Mouse (Mus musculus): ENCODE measurements at regions not wholly inside any gene's neighbourhood (a gene's known extent, or its start where the extent isn't known, plus 50 kb on each side); places are given as distances from the start of the nearest gene placed in this dataset.

- no peak overlapping the region for H3K9ac ChIP-seq (ENCODE audit: low read length)
These were observed 114.1 kb upstream of the Tbl1xr1 start for GRCm38 (mm10) chr3:21962360-21962782.

GRCm38 (mm10) chr3:21962921-21963732 is 113.3 kb upstream of the Tbl1xr1 start:
- H3K9me3 ChIP-seq (ENCODE audit: control insufficient read depth, low read length), result no peaks in the 10 kb centered on the region
- ATAC-seq (ENCODE audit: low FRiP score, low TSS enrichment), result no peak
- no peak overlapping the region for H3K9ac ChIP-seq (ENCODE audit: low read length)
- H3K4me1 ChIP-seq (replicated peaks; ENCODE audit: control insufficient read depth, insufficient read depth), result peaks cover 11% of the 10 kb centered on the region; the same call in 1 of the 2 replicates
- no peaks in the 10 kb centered on the region for H3K36me3 ChIP-seq (ENCODE audit: control insufficient read depth, insufficient read depth, low read length)
- no peak for DNase-seq (ENCODE audit: low spot score)
- WGBS, result 29% methylated on average over 7 of the region's 7 CpGs
- no peak overlapping the region for H3K4me2 ChIP-seq (replicated peaks; ENCODE audit: low read depth)
- TF ChIP-seq EP300 (optimal IDR thresholded peaks at IDR 0.05) (no peak), CTCF (IDR thresholded peaks at IDR 0.05; ENCODE audit: low read depth) (no peak)
- H3K27me3 ChIP-seq (ENCODE audit: control insufficient read depth, insufficient read depth, low read length), result no peaks in the 10 kb centered on the region
- H3K27ac ChIP-seq (replicated peaks), result peak overlapping the region; percentile 59
- no peak overlapping the region for H3K4me3 ChIP-seq (ENCODE audit: low read depth, low read length)

More at GRCm38 (mm10) chr3:21962360-21962782, 114.1 kb upstream of the Tbl1xr1 start:
- Histone ChIP-seq H3K9me3 (ENCODE audit: control insufficient read depth, low read length) (no peaks in the 10 kb centered on the region), H3K4me3 (ENCODE audit: low read depth, low read length) (no peak overlapping the region), H3K4me2 (replicated peaks; ENCODE audit: low read depth) (no peak overlapping the region), H3K27ac (replicated peaks) (peak overlapping the region; percentile 59), H3K27me3 (ENCODE audit: control insufficient read depth, insufficient read depth, low read length) (no peaks in the 10 kb centered on the region), H3K36me3 (ENCODE audit: control insufficient read depth, insufficient read depth, low read length) (no peaks in the 10 kb centered on the region), H3K4me1 (replicated peaks; ENCODE audit: control insufficient read depth, insufficient read depth) (peaks cover 11% of the 10 kb centered on the region; the same call in 1 of the 2 replicates)
- DNase-seq (ENCODE audit: low spot score) (peak; percentile 53), ATAC-seq (ENCODE audit: low FRiP score, low TSS enrichment) (peak; percentile 85)
- 23% methylated on average over 7 of the region's 7 CpGs for WGBS
- TF ChIP-seq CTCF (IDR thresholded peaks at IDR 0.05; ENCODE audit: low read depth) (no peak), EP300 (optimal IDR thresholded peaks at IDR 0.05) (no peak)

GRCm38 (mm10) chr3:21963733-21964351 is 112.6 kb upstream of the Tbl1xr1 start:
- H3K4me2 ChIP-seq (replicated peaks; ENCODE audit: low read depth), result no peak overlapping the region
- TF ChIP-seq CTCF (IDR thresholded peaks at IDR 0.05; ENCODE audit: low read depth), result no peak
- TF ChIP-seq EP300 (optimal IDR thresholded peaks at IDR 0.05), result no peak
- DNase-seq (ENCODE audit: low spot score) (no peak), ATAC-seq (ENCODE audit: low FRiP score, low TSS enrichment) (no peak)
- H3K4me3 ChIP-seq (ENCODE audit: low read depth, low read length), result no peak overlapping the region
- H3K27me3 ChIP-seq (ENCODE audit: control insufficient read depth, insufficient read depth, low read length), result no peaks in the 10 kb centered on the region
- H3K27ac ChIP-seq (replicated peaks), result no peak overlapping the region
- no peaks in the 10 kb centered on the region for H3K9me3 ChIP-seq (ENCODE audit: control insufficient read depth, low read length)
- H3K4me1 ChIP-seq (replicated peaks; ENCODE audit: control insufficient read depth, insufficient read depth), result peaks cover 11% of the 10 kb centered on the region; the same call in 1 of the 2 replicates
- H3K36me3 ChIP-seq (ENCODE audit: control insufficient read depth, insufficient read depth, low read length), result no peaks in the 10 kb centered on the region
- WGBS, result 96% methylated on average over 1 of the region's 1 CpGs
- H3K9ac ChIP-seq (ENCODE audit: low read length), result no peak overlapping the region

- peaks cover 11% of the 10 kb centered on the region; the same call in 1 of the 2 replicates for H3K4me1 ChIP-seq (replicated peaks; ENCODE audit: control insufficient read depth, insufficient read depth)
- H3K9ac ChIP-seq (ENCODE audit: low read length), result no peak overlapping the region
- H3K27ac ChIP-seq (replicated peaks), result no peak overlapping the region
- H3K9me3 ChIP-seq (ENCODE audit: control insufficient read depth, low read length), result no peaks in the 10 kb centered on the region
- DNase-seq (ENCODE audit: low spot score) (no peak), ATAC-seq (ENCODE audit: low FRiP score, low TSS enrichment) (no peak)
- no peaks in the 10 kb centered on the region for H3K36me3 ChIP-seq (ENCODE audit: control insufficient read depth, insufficient read depth, low read length)
- no peak overlapping the region for H3K4me3 ChIP-seq (ENCODE audit: low read depth, low read length)
- TF ChIP-seq EP300 (optimal IDR thresholded peaks at IDR 0.05), result no peak
- TF ChIP-seq CTCF (IDR thresholded peaks at IDR 0.05; ENCODE audit: low read depth), result no peak
- H3K4me2 ChIP-seq (replicated peaks; ENCODE audit: low read depth), result no peak overlapping the region
- no peaks in the 10 kb centered on the region for H3K27me3 ChIP-seq (ENCODE audit: control insufficient read depth, insufficient read depth, low read length)
- 91% methylated on average over 6 of the region's 6 CpGs for WGBS
These were observed 112.0 kb upstream of the Tbl1xr1 start for GRCm38 (mm10) chr3:21964438-21964837.

DNA sequence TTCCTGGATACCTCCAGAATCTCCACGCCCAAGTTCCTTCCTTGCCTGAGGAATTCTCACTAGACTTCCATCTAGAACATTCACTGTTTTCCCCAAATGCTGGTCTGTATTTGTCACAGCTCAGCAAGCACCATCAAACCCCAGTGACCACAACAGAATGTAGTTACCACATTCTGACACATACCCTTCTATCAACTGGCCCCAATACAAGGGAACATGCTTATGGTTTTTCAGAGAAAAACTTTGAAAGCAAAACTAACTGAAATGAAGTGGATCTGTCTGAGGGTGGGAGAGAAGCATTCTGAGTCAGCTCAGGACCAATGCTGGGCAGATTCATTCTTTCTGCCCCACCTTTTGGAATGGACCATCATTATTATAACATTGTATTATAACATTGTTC is 110.9 kb upstream of the Tbl1xr1 start:
- Histone ChIP-seq H3K27me3 (ENCODE audit: control insufficient read depth, insufficient read depth, low read length) (no peaks in the 10 kb centered on the region), H3K4me1 (replicated peaks; ENCODE audit: control insufficient read depth, insufficient read depth) (peaks cover 11% of the 10 kb centered on the region; the same call in 1 of the 2 replicates), H3K9me3 (ENCODE audit: control insufficient read depth, low read length) (no peaks in the 10 kb centered on the region), H3K27ac (replicated peaks) (no peak overlapping the region), H3K36me3 (ENCODE audit: control insufficient read depth, insufficient read depth, low read length) (no peaks in the 10 kb centered on the region), H3K4me2 (replicated peaks; ENCODE audit: low read depth) (no peak overlapping the region), H3K4me3 (ENCODE audit: low read depth, low read length) (no peak overlapping the region), H3K9ac (ENCODE audit: low read length) (no peak overlapping the region)
- ATAC-seq (ENCODE audit: low FRiP score, low TSS enrichment), result no peak
- TF ChIP-seq EP300 (optimal IDR thresholded peaks at IDR 0.05) (no peak), CTCF (IDR thresholded peaks at IDR 0.05; ENCODE audit: low read depth) (no peak)
- 86% methylated on average over 1 of the region's 1 CpGs for WGBS
- DNase-seq (ENCODE audit: low spot score), result no peak

- no peak overlapping the region for H3K9ac ChIP-seq (ENCODE audit: low read length)
- H3K9me3 ChIP-seq (ENCODE audit: control insufficient read depth, low read length), result no peaks in the 10 kb centered on the region
- H3K36me3 ChIP-seq (ENCODE audit: control insufficient read depth, insufficient read depth, low read length), result no peaks in the 10 kb centered on the region
- no peak for ATAC-seq (ENCODE audit: low FRiP score, low TSS enrichment)
- H3K27me3 ChIP-seq (ENCODE audit: control insufficient read depth, insufficient read depth, low read length), result no peaks in the 10 kb centered on the region
- no peak for DNase-seq (ENCODE audit: low spot score)
- H3K4me2 ChIP-seq (replicated peaks; ENCODE audit: low read depth), result no peak overlapping the region
- H3K4me3 ChIP-seq (ENCODE audit: low read depth, low read length), result no peak overlapping the region
- H3K4me1 ChIP-seq (replicated peaks; ENCODE audit: control insufficient read depth, insufficient read depth), result no peaks in the 10 kb centered on the region
- WGBS, result 86% methylated on average over 1 of the region's 1 CpGs
- no peak overlapping the region for H3K27ac ChIP-seq (replicated peaks)
- TF ChIP-seq CTCF (IDR thresholded peaks at IDR 0.05; ENCODE audit: low read depth) (no peak), EP300 (optimal IDR thresholded peaks at IDR 0.05) (no peak)
These were observed 104.7 kb upstream of the Tbl1xr1 start for GRCm38 (mm10) chr3:21971731-21972130.
